Mouse (Mus musculus) heart, embryonic 13.5 days (tissue): ENCODE data around the gene Tssc4. TPM values are rescaled to one million over a fixed set of nuclear protein-coding genes. Genes with fewer than 3 reads are reported as not detected.

Experiments used
- ATAC-seq: fragments of 200-750 bp; cut with Nextera tagmentation; 2 replicates; pipeline ENCODE4 v1.8.0; 2017; ENCODE audit warnings: moderate TSS enrichment; ENCODE audit not compliant: insufficient number of reproducible peaks, low FRiP score, low TSS enrichment; ENCODE audit errors: extremely low read depth
- H3K27ac ChIP-seq: fragments of 300-500 bp; sonication (generic); replicated peaks from 2 replicates; pipeline ENCODE4 v1.5.1; 2015; ENCODE audit warnings: moderate library complexity, mild to moderate bottlenecking, inconsistent platforms
- H3K27me3 ChIP-seq: fragments of 300-500 bp; sonication (generic); replicated peaks from 2 replicates; pipeline ENCODE4 v1.6.1; 2015; ENCODE audit warnings: mild to moderate bottlenecking, inconsistent platforms
- H3K36me3 ChIP-seq: fragments of 300-500 bp; sonication (generic); 2 replicates; pipeline ENCODE4 v1.6.1; 2015; ENCODE audit warnings: mild to moderate bottlenecking, inconsistent platforms
- H3K4me1 ChIP-seq: fragments of 300-500 bp; sonication (generic); 2 replicates; pipeline ENCODE4 v1.6.1; 2015; ENCODE audit warnings: inconsistent platforms
- H3K4me2 ChIP-seq: fragments of 300-500 bp; sonication (generic); 2 replicates; pipeline ENCODE4 v1.6.1; 2015; ENCODE audit warnings: inconsistent platforms, mild to moderate bottlenecking, moderate library complexity
- H3K4me3 ChIP-seq: fragments of 300-500 bp; sonication (generic); 2 replicates; pipeline ENCODE4 v1.5.1; 2015; ENCODE audit warnings: moderate library complexity, mild to moderate bottlenecking, inconsistent platforms
- H3K9ac ChIP-seq: fragments of 300-500 bp; sonication (generic); 2 replicates; pipeline ENCODE4 v1.6.1; 2015; ENCODE audit warnings: inconsistent platforms, mild to moderate bottlenecking, moderate library complexity
- H3K9me3 ChIP-seq: fragments of 300-500 bp; sonication (generic); 2 replicates; pipeline ENCODE4 v1.6.1; 2016; ENCODE audit warnings: inconsistent platforms
- WGBS: fragments of 180-500 bp; shearing (Covaris S2); methylation state at CpG from one replicate; pipeline ENCODE4 v1.1.7; 2015; ENCODE audit warnings: mixed read lengths; 5-methylcytosine and 5-hydroxymethylcytosine counted together
- polyA plus RNA-seq: library from polyadenylated mRNA; unstranded; fragments of >200 nt; fragmentation: Nextera tagmentation; extraction: Ambion mirVana; gene quantifications from 2 replicates; pipeline ENCODE4 v1.2.1, GENCODE M21; 2015

Tssc4 gene
- polyA plus RNA-seq, 1 experiment from 2014 or later = 58.2 TPM

GRCm38 (mm10) chr7:143034519-143035450 is 34.3 kb upstream of the Tssc4 start:
- no peak overlapping the region for H3K9ac ChIP-seq
- H3K4me1 ChIP-seq = peaks cover 25% of the 10 kb centered on the region
- H3K4me2 ChIP-seq = no peak overlapping the region
- WGBS = 83% methylated on average over 8 of the region's 8 CpGs
- ATAC-seq = no peak
- no peaks in the 10 kb centered on the region for H3K9me3 ChIP-seq
- no peak overlapping the region for H3K27ac ChIP-seq
- peaks cover 36% of the 10 kb centered on the region for H3K36me3 ChIP-seq
- no peak overlapping the region for H3K4me3 ChIP-seq
- H3K27me3 ChIP-seq = no peaks in the 10 kb centered on the region

- Histone ChIP-seq H3K9me3 (no peaks in the 10 kb centered on the region), H3K4me1 (peaks cover 35% of the 10 kb centered on the region), H3K4me2 (no peak overlapping the region), H3K27me3 (no peaks in the 10 kb centered on the region), H3K27ac (no peak overlapping the region), H3K4me3 (no peak overlapping the region), H3K36me3 (peaks cover 30% of the 10 kb centered on the region), H3K9ac (no peak overlapping the region)
- WGBS = 83% methylated on average over 3 of the region's 3 CpGs
- ATAC-seq = no peak
Measured at GRCm38 (mm10) chr7:143036787-143037186, 32.3 kb upstream of the Tssc4 start.

GRCm38 (mm10) chr7:143037306-143037705 is 31.7 kb upstream of the Tssc4 start:
- Histone ChIP-seq H3K4me2 (no peak overlapping the region), H3K36me3 (peaks cover 30% of the 10 kb centered on the region), H3K9ac (no peak overlapping the region), H3K27ac (no peak overlapping the region), H3K4me3 (no peak overlapping the region), H3K9me3 (no peaks in the 10 kb centered on the region), H3K4me1 (peaks cover 35% of the 10 kb centered on the region), H3K27me3 (no peaks in the 10 kb centered on the region)
- WGBS = 87% methylated on average over 4 of the region's 4 CpGs
- ATAC-seq = no peak

GRCm38 (mm10) chr7:143038174-143038931 is 30.7 kb upstream of the Tssc4 start:
- no peak overlapping the region for H3K4me3 ChIP-seq
- 84% methylated on average over 3 of the region's 3 CpGs for WGBS
- no peaks in the 10 kb centered on the region for H3K9me3 ChIP-seq
- no peak overlapping the region for H3K4me2 ChIP-seq
- no peak overlapping the region for H3K27ac ChIP-seq
- H3K36me3 ChIP-seq = peaks cover 20% of the 10 kb centered on the region
- H3K9ac ChIP-seq = no peak overlapping the region
- no peaks in the 10 kb centered on the region for H3K27me3 ChIP-seq
- no peak for ATAC-seq
- H3K4me1 ChIP-seq = peaks cover 40% of the 10 kb centered on the region

GRCm38 (mm10) chr7:143040561-143040960 is 28.5 kb upstream of the Tssc4 start:
- H3K9me3 ChIP-seq = peaks cover 7% of the 10 kb centered on the region; the same call in 1 of the 2 replicates
- peak overlapping the region; percentile 76; the same call in 1 of the 2 replicates for H3K27ac ChIP-seq
- 89% methylated on average over 3 of the region's 3 CpGs for WGBS
- no peak overlapping the region for H3K4me2 ChIP-seq
- ATAC-seq = no peak
- no peak overlapping the region for H3K9ac ChIP-seq
- no peaks in the 10 kb centered on the region for H3K27me3 ChIP-seq
- H3K4me1 ChIP-seq = peaks cover 36% of the 10 kb centered on the region
- H3K36me3 ChIP-seq = peaks cover 14% of the 10 kb centered on the region; the same call in 1 of the 2 replicates
- H3K4me3 ChIP-seq = no peak overlapping the region

- H3K4me3 ChIP-seq = no peak overlapping the region
- WGBS = 33% methylated on average over 3 of the region's 3 CpGs
- 0 out of 2 replicates have a peak overlapping the region, but pooled peaks have one; percentile 35 for H3K9ac ChIP-seq
- H3K27me3 ChIP-seq = no peaks in the 10 kb centered on the region
- ATAC-seq = no peak
- peaks cover 7% of the 10 kb centered on the region; the same call in 1 of the 2 replicates for H3K9me3 ChIP-seq
- H3K4me2 ChIP-seq = no peak overlapping the region
- H3K27ac ChIP-seq = peak overlapping the region; percentile 76
- H3K36me3 ChIP-seq = peaks cover 14% of the 10 kb centered on the region; the same call in 1 of the 2 replicates
- peaks cover 36% of the 10 kb centered on the region for H3K4me1 ChIP-seq
Measured at GRCm38 (mm10) chr7:143041138-143041822, 27.8 kb upstream of the Tssc4 start.

- 39% methylated on average over 3 of the region's 3 CpGs for WGBS
- Histone ChIP-seq H3K36me3 (peaks cover 6% of the 10 kb centered on the region; the same call in 1 of the 2 replicates), H3K27ac (peak overlapping the region; percentile 76), H3K27me3 (no peaks in the 10 kb centered on the region), H3K9me3 (peaks cover 7% of the 10 kb centered on the region; the same call in 1 of the 2 replicates), H3K4me3 (no peak overlapping the region), H3K4me2 (no peak overlapping the region), H3K4me1 (peaks cover 36% of the 10 kb centered on the region), H3K9ac (no peak overlapping the region)
- peak; percentile 48; the same call in 1 of the 2 replicates for ATAC-seq
Measured at GRCm38 (mm10) chr7:143042089-143042488, 27.0 kb upstream of the Tssc4 start.

GRCm38 (mm10) chr7:143042897-143043300 is 26.1 kb upstream of the Tssc4 start:
- peak overlapping the region; percentile 76 for H3K27ac ChIP-seq
- no peak for ATAC-seq

GRCm38 (mm10) chr7:143044049-143044825 is 24.8 kb upstream of the Tssc4 start:
- Histone ChIP-seq H3K4me1 (peaks cover 35% of the 10 kb centered on the region), H3K27me3 (no peaks in the 10 kb centered on the region), H3K36me3 (0 out of 2 replicates have a peak, but pooled peaks cover 3% of the 10 kb centered on the region), H3K4me2 (no peak overlapping the region), H3K4me3 (no peak overlapping the region), H3K9me3 (peaks cover 7% of the 10 kb centered on the region; the same call in 1 of the 2 replicates), H3K9ac (no peak overlapping the region), H3K27ac (no peak overlapping the region)
- ATAC-seq = no peak
- WGBS = 88% methylated on average over 2 of the region's 2 CpGs

More at GRCm38 (mm10) chr7:143042897-143043300, 26.1 kb upstream of the Tssc4 start:
- peaks cover 36% of the 10 kb centered on the region for H3K4me1 ChIP-seq
- no peak overlapping the region for H3K4me3 ChIP-seq
- no peak overlapping the region for H3K4me2 ChIP-seq
- H3K9me3 ChIP-seq = peaks cover 7% of the 10 kb centered on the region; the same call in 1 of the 2 replicates
- H3K9ac ChIP-seq = no peak overlapping the region
- WGBS = 61% methylated on average over 3 of the region's 3 CpGs
- no peaks in the 10 kb centered on the region for H3K27me3 ChIP-seq
- H3K36me3 ChIP-seq = 0 out of 2 replicates have a peak, but pooled peaks cover 3% of the 10 kb centered on the region

GRCm38 (mm10) chr7:143044826-143045206 is 24.2 kb upstream of the Tssc4 start:
- Histone ChIP-seq H3K4me2 (no peak overlapping the region), H3K36me3 (0 out of 2 replicates have a peak, but pooled peaks cover 3% of the 10 kb centered on the region), H3K9ac (no peak overlapping the region), H3K9me3 (peaks cover 7% of the 10 kb centered on the region; the same call in 1 of the 2 replicates), H3K4me1 (peaks cover 41% of the 10 kb centered on the region), H3K27me3 (no peaks in the 10 kb centered on the region), H3K4me3 (no peak overlapping the region), H3K27ac (no peak overlapping the region)
- no peak for ATAC-seq
